Mouse (Mus musculus) right cerebral cortex, adult 2 months (tissue): ENCODE measurements at regions not wholly inside any gene's neighbourhood (a gene's known extent, or its start where the extent isn't known, plus 50 kb on each side); places are given as distances from the start of the nearest gene placed in this dataset.

Experiments
- DNase-seq, 2 experiments: peaks; one replicate each; pipeline ENCODE4 v3.0.0; 2021 to 2022; ENCODE audit warnings: low spot score in 2 of 2

DNA sequence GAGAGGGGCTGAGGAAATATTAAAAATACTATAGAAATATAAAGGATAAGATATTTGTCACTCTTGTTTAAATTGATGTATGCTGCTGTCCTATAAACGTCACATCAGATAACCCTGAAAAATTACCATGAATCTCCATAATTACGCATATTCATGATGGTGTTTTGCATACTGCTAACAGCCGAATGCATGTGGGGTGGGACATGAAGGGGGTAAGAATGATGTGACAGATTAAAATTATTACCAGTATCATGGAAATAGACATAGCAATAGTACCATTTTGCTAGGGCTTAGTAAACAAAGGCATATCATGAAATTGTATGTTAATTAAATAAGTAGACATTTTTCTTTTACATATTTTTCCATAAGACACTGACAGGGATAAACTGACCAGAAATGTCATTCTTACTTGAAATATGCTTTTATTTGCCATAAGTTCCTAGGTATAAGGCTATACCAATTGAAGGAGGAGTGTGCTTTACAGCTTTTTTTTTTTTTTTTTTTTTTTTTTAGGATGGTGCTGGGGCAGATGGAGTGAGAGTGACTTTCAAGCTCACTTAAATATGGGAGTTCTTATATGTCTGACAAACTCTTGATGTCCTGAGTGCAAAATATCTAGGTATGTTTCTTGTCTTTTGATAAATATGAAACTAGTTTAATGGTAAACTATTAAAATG lies 349.8 kb upstream of the Tmem161b start:
- DNase-seq, result no peak

DNA sequence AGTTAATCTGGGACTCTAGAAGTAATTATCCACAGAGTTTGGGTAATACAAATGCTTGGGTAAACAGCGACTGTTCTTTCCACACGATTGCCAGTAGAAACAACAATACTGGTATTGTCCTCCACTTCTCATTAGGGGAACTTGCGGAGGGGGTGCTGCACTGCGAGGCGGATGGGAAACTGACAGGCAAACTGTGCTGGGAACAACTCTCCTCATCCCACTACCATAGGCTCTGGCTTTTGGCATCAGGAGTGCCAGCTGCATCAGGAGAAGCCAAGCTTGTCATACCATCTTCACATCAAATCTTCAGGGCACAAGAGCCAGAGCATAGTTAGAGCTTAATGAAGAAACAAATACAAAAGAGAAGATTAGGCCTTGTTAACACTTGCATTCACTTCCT lies 349.2 kb upstream of the Tmem161b start:
- no peak for DNase-seq

DNA sequence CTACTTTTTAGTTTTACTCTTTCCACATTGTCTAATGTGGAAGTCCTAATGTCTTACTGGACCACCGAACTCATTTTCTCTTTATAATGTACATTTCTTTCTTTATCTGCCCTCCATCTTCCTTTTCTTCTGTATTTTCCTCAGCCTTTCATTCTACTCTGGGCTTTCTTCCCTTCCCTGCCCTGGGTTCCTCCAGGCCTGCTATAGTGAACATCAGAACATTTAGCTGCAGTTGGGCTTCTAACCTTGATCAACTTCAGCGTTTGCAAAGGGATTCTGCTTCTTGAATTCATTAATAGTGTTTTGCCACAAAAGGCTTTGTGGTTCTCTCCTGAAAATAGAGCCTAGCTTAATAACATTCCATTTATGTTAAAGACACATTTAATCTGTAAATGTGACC lies 342.5 kb upstream of the Tmem161b start:
- no peak for DNase-seq

DNA sequence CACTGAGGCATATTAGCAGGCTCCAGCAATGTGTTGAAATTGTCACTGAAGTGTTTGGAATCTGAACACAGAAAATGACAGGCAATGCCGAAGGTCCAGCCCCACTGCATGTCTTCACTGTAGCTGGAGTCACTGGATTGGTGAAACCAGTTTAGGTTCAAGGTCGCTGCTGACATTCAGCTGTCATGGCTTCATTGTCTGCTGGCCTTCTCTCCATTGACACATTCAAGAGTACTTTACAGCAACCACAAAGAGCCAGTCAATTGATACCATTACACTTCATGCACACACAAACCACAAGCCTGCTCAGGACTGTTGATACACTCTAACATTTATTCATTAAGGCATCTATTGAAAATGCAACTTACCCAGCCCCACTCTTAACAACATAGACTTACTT lies 341.8 kb upstream of the Tmem161b start:
- no peak for DNase-seq

DNA sequence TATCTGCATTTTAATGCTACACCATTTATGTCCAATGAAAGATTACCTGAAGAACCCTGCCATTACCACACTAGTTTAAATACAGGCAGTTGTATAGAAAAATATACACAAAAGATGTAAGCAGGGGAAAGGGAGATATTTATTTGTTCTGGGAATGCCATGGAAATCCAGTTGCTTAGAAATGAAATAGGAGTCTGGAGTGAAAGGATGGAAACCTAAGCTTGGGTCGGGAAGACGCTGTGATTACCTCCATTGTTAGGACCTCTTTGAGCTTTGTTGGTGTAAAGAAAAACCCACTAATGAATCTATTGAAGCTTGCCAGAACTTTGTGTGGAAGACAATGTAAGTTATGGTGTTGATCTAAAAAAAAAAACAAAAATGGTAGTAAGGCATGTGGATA lies 341.3 kb upstream of the Tmem161b start:
- no peak for DNase-seq

DNA sequence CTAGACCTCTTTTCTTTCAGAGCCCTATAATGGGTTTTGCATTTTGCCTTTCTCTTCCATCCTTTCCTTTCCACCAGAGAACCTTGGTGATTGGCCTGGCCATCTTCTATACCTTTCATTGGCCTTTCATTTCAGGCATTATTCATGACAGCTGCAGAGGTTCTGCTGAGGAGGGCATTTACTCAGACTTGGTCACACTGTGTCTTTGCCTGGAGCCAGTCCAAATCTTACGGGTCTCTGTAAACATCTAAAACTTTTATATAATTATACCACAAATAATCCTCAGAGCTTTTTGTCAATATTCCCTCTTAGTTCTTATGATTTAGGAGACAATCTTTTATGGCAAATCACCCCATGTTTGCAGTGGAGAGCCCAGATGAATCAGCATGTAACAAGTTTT lies 339.3 kb upstream of the Tmem161b start:
- no peak for DNase-seq

DNA sequence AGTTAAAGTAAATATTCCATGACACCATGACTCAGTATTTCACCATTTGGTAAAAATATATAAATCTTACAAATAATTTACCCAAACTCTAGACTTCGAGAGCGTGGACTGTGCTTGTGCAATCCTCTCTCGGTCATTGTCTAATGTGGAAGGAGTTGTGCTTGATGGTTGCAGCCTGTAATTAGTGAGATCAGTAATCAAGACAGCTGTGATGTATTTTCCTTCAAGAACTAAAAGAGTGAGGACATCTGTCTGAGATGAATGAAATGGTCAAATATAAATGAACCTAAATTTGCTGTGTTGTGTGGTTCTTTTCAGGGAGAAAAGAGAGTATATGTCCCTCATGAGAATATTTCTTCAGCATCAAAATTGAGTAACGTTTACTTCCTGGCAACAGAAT lies 338.3 kb upstream of the Tmem161b start:
- no peak for DNase-seq

DNA sequence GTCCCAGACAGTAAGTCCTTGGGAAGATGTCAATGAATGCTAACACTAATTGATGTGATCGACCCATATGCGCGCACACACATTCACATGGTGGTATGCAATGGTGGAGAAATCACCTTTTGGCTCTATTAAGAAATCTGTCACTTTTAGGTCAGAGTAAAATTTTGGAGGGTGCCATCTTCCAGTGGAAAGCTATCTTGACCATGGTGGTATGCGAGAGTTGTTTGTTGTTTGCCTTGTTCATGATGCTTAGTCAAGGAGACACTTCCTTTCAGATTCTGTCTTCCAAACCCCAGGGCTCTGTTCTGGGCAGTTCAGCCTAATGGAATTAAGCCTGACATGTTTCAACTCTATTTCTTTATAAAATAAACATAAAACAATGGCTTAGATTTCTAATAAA lies 337.9 kb upstream of the Tmem161b start:
- no peak for DNase-seq

DNA sequence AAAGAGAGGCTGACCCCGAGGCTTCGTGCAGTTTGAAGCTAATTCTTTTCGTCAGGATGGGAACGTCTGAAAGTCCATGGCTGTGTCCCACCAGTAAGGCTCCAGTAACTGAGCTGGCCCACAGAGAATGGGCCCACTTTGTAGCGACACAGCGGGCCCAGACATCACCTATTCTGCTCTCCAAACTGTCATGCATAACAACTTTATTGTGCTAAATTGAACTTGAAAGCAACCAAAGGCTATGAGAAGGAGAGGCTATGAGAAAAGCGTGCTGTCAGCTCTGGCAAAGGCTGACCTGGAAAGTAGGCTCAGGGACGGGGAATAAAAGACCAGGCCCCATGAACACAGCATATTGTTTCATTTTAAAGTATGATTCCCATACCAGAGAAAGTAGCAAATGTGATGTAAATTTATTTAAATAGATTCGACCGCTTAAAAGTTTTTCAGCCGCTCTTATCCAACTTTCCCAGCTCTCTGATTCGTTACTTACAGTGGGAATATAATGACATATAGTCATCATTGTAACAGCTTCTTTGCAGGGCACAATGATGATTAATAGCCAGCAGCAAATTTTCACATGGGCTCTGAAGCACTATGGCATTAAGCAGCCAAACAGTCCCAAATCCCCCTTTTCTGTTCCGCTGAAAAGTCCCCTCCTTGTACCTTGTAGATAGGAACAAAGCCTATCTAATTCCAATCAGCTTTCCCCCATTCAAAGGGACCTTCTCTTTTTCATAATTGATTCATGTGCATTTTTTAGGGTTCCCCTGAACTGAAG lies 337.1 kb upstream of the Tmem161b start:
- DNase-seq, result no peak

DNA sequence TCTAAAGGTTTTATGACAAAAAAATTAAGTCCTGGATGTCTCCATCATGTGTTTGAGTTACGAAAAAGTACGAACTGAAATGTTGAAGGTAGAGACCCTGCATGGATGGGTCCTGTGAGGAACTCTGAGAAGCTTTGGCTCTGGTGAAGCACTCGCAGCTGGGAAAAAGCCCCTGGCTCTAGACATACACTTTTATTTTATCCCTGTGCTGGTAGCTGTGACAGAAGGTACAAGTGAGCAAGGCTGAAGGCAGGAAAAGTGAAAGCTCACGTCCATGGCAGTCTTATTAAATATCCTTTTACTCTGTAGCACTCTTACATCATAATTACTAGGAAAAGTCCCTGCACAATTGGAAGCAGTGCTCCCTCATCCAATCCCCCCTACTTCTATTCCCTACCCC lies 336.4 kb upstream of the Tmem161b start:
- DNase-seq, result no peak

DNA sequence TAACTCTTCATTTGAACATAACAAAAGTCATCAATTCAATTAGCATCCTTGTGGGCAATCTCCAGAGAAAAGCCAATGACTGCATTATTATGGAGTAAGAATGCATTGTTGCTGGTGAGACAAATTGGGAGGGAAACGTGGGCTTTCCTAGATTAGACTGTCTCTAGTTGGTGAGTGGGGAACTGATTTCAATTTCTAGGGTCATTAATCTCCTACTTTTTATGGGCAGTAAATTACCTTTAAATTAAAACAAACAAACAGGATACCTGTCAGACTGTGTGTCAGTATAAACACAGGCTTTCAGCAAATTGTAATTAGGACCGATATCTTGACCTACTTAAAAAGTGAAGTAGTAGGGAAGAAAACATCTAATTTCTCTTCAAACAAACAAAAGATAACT lies 307.4 kb upstream of the Tmem161b start:
- no peak for DNase-seq

DNA sequence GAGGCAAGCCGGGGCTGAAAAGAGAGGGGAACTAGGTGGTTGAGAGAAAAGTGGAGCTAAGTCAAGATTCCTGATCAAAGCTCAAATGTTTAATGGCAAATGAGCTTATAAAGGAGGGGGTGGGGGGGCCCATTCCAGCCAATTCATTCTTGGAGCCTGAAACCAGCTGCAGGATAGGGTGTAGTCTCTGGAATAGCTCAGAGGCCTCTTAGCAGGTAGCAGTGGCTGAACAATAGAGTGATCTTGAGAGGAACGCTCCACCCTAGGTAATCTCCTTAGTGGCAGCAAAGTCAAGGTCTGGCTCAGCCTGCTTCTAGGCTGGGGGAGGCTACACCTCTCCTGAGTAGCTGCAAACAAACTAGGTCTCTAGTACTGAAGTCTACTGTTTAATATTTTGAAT lies 289.3 kb upstream of the Tmem161b start:
- DNase-seq, result no peak

DNA sequence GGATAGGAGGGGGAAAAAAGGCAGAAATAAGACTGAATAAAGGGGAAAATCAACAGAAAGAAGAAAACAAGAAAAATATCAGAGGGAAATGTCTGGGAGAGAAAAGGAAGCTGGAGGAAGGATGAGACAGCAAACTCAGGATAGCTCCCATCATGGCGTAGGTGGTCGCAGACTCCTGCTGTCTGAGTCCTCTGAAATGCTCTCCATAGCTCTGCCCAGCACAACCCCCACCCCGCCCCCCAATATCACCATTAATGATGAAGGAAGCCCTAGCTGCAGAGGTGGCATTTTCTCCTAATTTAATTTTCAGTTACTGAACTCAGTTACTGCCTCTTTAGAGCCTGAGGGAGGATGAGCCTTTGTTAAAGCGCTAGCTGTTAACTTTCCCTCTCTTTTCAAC lies 275.6 kb upstream of the Tmem161b start:
- DNase-seq, result no peak

DNA sequence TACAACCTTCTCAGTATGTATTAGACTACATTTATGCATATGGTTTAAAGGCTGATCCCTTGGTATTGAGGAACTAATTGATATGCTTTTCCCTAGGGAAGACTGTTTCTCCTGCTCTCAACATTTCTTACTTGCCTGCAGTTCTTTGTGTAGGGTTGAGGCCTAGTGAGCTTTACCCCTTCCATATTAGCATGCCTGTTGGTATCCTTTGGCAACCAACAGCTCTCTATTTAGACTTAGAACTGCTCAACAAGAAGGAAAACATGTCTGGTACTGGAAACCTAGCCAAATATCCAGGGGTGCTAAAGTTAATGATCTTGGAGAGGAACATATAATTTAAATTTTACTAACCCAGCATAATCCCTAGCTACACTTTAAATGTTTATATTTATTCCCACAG lies 270.9 kb upstream of the Tmem161b start:
- no peak for DNase-seq

DNA sequence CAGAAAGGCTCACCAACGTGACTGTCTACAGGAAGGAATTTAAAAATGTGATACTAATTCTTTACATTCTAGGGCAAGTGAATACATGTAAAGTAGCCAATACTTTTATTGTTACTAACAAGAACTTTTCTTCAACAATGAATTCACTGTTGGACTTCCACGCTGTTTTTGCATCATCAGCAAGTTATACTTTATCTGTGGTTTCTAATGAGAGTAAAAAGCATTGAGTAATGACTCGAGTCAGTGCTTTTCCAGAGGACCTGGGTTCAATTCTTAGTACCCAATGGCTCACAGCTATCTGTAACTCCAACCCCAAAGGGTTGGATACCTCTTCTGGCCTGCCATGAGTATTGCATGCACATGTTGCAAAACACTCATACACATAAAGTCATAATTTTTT lies 270.3 kb upstream of the Tmem161b start:
- DNase-seq, result no peak

DNA sequence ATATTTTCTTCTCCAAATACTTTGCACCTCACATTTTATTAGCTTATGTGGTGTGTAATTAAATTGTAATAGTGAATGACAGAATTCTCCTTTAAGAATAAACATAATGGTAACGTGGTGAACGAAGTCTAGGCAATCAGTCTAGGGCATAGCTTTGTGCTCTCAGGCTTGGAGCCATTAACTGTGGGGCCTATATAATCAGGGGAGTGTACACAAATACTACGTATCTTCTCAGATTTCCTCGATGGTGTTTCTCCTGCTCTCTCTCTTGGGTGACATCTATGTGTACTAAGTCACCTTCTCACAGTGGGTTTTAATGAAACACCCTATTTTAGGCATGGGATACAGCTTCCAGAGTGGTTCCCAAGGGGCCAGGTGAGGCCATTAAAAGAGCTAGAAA lies 269.7 kb upstream of the Tmem161b start:
- DNase-seq, result no peak

DNA sequence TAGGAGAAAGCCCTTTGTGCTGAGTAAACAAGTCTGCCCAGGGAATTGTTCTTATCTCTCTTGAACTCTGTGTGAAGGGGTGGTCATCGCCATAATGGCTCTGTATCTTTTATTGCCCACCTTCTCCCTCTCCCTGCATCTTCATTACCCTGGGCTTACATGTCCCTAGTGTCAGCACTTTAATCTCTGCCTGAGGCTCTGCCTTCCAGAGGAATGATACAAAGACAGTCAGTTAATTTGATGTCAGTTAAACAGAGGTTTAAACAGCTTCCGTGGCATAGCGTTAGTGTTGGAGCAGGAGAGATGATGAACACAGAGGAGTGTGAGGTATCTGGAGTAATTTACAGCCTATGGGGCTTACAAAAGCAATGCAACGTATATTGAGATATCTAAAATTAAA lies 269.2 kb upstream of the Tmem161b start:
- no peak for DNase-seq

DNA sequence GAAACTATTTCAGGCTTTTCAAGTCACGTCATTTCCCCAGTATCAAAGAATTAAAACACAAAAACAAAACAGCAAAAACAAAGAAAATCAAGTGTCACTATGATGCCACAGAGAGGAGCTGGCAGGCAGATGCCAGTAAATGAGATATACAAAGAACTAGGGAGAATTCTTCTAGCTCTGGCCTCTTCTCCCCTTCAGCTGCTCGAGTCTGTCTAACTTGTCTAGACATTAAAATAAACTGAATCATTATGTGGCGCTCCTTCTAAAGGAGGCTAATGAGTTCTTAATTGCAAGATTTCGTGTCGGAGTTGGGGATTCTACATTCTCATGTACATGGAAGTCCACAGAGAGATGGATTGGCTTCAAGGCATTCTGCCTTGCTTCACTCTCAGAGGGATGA lies 266.4 kb upstream of the Tmem161b start:
- DNase-seq, result no peak

DNA sequence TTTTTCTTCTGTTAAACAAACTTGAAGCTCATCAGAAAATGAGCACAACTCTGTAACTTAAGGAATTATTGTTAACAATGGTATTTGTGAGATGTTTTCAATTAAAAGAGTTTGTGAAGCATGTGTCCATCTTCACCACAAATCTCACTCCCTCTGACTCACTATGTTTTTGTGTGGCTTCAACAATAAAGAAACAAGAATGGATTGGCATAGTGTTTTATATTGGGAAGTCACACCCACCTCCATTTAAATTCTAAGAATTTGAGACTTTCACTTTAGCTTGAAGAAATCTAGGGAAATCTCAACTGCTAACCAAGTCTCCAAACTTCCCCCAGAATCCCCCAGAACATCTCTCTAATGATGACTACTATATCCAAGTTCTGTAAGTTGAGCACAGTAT lies 243.6 kb upstream of the Tmem161b start:
- no peak for DNase-seq

DNA sequence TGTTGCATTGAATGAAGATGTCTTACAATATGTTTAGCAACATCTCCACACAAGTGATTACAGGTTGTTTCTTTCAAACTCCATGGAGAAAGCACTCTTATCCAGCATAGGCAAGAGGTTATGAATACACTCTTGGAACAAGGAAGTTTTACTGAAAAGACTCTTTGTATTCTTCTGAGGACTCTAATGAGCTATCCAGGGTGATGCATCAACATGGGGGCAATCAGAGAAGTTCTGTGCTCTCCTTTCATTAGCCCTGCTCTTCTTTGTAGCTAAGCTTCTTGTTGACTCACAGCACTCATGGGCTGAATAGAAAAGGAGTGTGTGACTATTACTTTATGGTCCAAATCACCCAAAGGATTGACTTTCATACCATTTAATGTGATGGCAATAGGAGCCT lies 242.6 kb upstream of the Tmem161b start:
- no peak for DNase-seq

DNA sequence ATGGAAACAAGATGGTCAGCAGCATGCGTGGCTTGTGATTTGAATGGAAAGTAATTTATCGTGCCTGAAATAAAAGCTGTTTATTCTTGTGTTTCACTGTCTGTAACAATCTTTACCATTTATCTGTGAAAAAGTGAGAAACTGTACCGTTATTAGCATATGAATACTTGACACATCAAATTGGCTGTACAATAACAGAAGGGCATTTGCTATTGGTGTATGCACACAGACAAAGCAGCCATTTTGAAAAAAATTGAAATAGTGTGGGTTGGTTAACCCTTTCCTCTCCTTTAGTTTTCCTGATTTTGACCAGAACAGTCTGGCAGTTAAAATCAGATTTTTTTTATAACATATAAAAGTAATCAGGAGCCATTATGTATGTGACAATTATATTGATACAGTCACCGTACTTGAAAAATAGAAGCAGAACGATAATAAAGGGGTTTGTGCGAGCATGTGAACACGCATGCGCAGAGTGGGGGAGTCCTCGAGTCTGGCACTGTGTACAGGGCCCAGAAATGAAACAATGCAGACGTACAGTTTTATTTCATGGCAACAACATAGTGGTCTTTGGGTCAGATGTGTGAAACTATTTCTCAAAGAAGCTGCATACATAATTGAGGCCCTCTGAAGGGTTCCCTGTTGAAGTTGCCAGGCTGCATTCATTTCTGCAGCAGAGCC lies 237.3 kb upstream of the Tmem161b start:
- DNase-seq, result peak; percentile 23 to 42

DNA sequence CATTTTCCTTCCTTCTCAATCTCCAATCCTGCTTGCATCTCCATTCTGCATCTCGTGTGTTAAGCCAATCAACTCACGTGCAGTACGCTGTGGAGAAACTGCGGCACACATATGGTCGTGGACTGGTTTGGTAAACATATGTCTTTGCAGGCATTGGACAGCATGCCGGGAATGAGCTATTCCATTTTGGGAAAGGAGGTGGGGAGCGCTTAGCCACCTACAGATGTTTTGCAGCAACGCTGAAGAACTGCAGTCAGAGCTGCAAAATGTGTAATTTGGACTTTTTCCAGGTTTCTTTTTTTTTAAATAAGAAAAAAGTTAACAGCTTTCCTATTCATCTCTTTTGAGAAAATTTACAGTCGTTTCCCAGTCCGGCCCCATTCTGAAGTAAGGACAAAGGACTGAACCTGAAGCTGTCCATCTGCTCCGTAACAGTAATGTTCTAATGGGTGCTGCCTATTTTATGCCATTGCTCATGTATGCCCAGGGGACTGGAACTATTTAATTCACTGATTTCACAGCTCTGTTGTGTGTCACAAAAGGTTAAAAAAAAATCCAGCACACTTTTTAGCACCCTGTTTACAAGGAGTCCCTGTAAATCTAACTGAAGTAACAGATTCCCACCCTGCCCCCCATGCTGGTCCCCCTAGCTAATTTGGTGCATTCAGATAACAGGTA lies 234.2 kb upstream of the Tmem161b start:
- peak; percentile 81 to 82 for DNase-seq

DNA sequence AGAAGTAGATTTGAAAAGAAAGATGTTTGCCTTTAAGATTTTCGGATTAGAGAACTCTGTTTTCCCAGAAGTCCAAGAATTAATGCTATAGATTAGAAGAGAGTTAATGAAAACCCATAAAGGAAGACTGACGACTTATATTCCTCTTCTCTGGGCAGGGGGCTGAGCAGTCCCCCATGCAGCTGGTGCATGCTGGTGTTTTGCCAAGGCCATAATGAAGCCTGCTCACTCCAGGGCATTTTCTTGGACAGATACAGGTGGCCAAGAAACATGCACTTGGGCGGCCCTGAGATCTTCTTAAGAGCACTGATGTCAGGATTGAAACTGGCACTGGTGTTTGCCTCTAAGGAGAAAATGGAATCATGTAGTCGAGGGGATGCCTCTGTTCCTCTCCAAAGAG lies 233.6 kb upstream of the Tmem161b start:
- no peak for DNase-seq
